In genomic region chr8:110809831-110810230, GRCm38 (mm10) we compare ENCODE assay signal across 11 mouse cellular contexts. TPM values are rescaled to one million over a fixed set of nuclear protein-coding genes. Genes with fewer than 3 reads are reported as not detected.
DNase-seq lines count a peak whose midpoint lies in the region; ATAC-seq and TF ChIP-seq lines count a peak whose summit lies in the region.
"Had no signal": no experiment of that assay in that cellular context is flagged by ENCODE, and none has a peak within 500 bp of the region (broad histone marks: within the 10 kb centered on the region; RNA-seq: fewer than 3 reads in every experiment).

No protein-coding gene starts in this region.

- no peak overlapping the region for H3K4me2 ChIP-seq in embryonic facial prominence, embryonic 14.5 days (ENCODE audit: low read depth, low read length)
- no peak overlapping the region for H3K4me2 ChIP-seq in embryonic facial prominence, embryonic 15.5 days (replicated peaks)
- H3K4me2 ChIP-seq: embryonic facial prominence, embryonic 12.5 days; liver, embryonic 15.5 days had no signal

- peak; percentile 36 for DNase-seq in embryonic facial prominence, embryonic 14.5 days (ENCODE audit: low spot score)
- DNase-seq in embryonic facial prominence, embryonic 10.5 days (ENCODE audit: low spot score), result no peak
- no peak for DNase-seq in layer of hippocampus, adult 2 months (ENCODE audit: low spot score in 2 of 2)
- no peak for DNase-seq in layer of hippocampus, postnatal 25 days (ENCODE audit: extremely low spot score in 1 of 2, low spot score in 1 of 2)
- DNase-seq in lung, postnatal 25 days (ENCODE audit: low spot score), result peak; percentile 65
- DNase-seq in cerebellum, adult 9-11 months, result no peak
- no peak for DNase-seq in spleen, adult 12 weeks (ENCODE audit: low spot score)

- no peaks in the 10 kb centered on the region for H3K27me3 ChIP-seq in embryonic facial prominence, embryonic 14.5 days (replicated peaks; ENCODE audit: control insufficient read depth, insufficient read depth, low read length)
- no peaks in the 10 kb centered on the region for H3K27me3 ChIP-seq in embryonic facial prominence, embryonic 10.5 days (replicated peaks; ENCODE audit: low read depth, poor library complexity, severe bottlenecking)
- H3K27me3 ChIP-seq in embryonic facial prominence, embryonic 15.5 days, result no peaks in the 10 kb centered on the region
- H3K27me3 ChIP-seq: embryonic facial prominence, embryonic 12.5 days; liver, embryonic 15.5 days had no signal

- H3K9me3 ChIP-seq in embryonic facial prominence, embryonic 14.5 days (ENCODE audit: control insufficient read depth, low read length), result no peaks in the 10 kb centered on the region
- no peaks in the 10 kb centered on the region for H3K9me3 ChIP-seq in embryonic facial prominence, embryonic 10.5 days
- H3K9me3 ChIP-seq in embryonic facial prominence, embryonic 15.5 days (replicated peaks), result no peaks in the 10 kb centered on the region
- H3K9me3 ChIP-seq: embryonic facial prominence, embryonic 12.5 days; liver, embryonic 15.5 days had no signal

- TF ChIP-seq CTCF in layer of hippocampus, adult 2 months (conservative IDR thresholded peaks at IDR 0.05), result no peak

- no peak overlapping the region for H3K4me3 ChIP-seq in embryonic facial prominence, embryonic 14.5 days (ENCODE audit: low read depth, low read length)
- H3K4me3 ChIP-seq in embryonic facial prominence, embryonic 10.5 days, result no peak overlapping the region
- no peak overlapping the region for H3K4me3 ChIP-seq in layer of hippocampus, adult 2 months
- no peak overlapping the region for H3K4me3 ChIP-seq in embryonic facial prominence, embryonic 15.5 days (replicated peaks)
- H3K4me3 ChIP-seq: embryonic facial prominence, embryonic 12.5 days; left cerebral cortex, adult 2 months; liver, embryonic 15.5 days had no signal

- peaks cover 8% of the 10 kb centered on the region; the same call in 1 of the 2 replicates for H3K4me1 ChIP-seq in embryonic facial prominence, embryonic 14.5 days (ENCODE audit: control insufficient read depth, insufficient read depth, low read length)
- H3K4me1 ChIP-seq in embryonic facial prominence, embryonic 10.5 days, result peaks cover 11% of the 10 kb centered on the region
- peaks cover 31% of the 10 kb centered on the region for H3K4me1 ChIP-seq in embryonic facial prominence, embryonic 15.5 days
- H3K4me1 ChIP-seq: liver, embryonic 15.5 days had no signal

- H3K27ac ChIP-seq in embryonic facial prominence, embryonic 14.5 days (replicated peaks; ENCODE audit: low read depth, low read length), result peak overlapping the region; percentile 64; the same call in 1 of the 2 replicates
- no peak overlapping the region for H3K27ac ChIP-seq in embryonic facial prominence, embryonic 10.5 days (replicated peaks)
- H3K27ac ChIP-seq in layer of hippocampus, adult 2 months, result peak overlapping the region; percentile 60; the same call in 1 of the 2 replicates
- peak overlapping the region; percentile 78; the same call in 1 of the 2 replicates for H3K27ac ChIP-seq in embryonic facial prominence, embryonic 15.5 days (replicated peaks)
- H3K27ac ChIP-seq: liver, embryonic 15.5 days had no signal

- 51% methylated on average over 2 of the region's 2 CpGs for WGBS in embryonic facial prominence, embryonic 14.5 days
- 71% methylated on average over 2 of the region's 2 CpGs for WGBS in embryonic facial prominence, embryonic 10.5 days
- 52% methylated on average over 2 of the region's 2 CpGs for WGBS in embryonic facial prominence, embryonic 15.5 days

- no peak overlapping the region for H3K9ac ChIP-seq in embryonic facial prominence, embryonic 14.5 days (ENCODE audit: low read depth, low read length)
- no peak overlapping the region for H3K9ac ChIP-seq in embryonic facial prominence, embryonic 15.5 days
- H3K9ac ChIP-seq: embryonic facial prominence, embryonic 12.5 days; liver, embryonic 15.5 days had no signal

- ATAC-seq in embryonic facial prominence, embryonic 14.5 days (ENCODE audit: low read depth), result no peak
- ATAC-seq in embryonic facial prominence, embryonic 15.5 days (ENCODE audit: insufficient number of reproducible peaks, low FRiP score, low TSS enrichment, low read depth), result no peak

- peaks cover 59% of the 10 kb centered on the region for H3K36me3 ChIP-seq in embryonic facial prominence, embryonic 14.5 days (ENCODE audit: control insufficient read depth, insufficient read depth, low read length)
- peaks cover 65% of the 10 kb centered on the region for H3K36me3 ChIP-seq in embryonic facial prominence, embryonic 10.5 days (replicated peaks)
- peaks cover 57% of the 10 kb centered on the region for H3K36me3 ChIP-seq in embryonic facial prominence, embryonic 15.5 days

RNA-seq across cellular contexts. Expression of gene Il34, which starts 4.1 kb away (rescaled TPM):
- polyA plus RNA-seq in embryonic facial prominence, embryonic 14.5 days (2014; fragmentation: Nextera tagmentation; extraction: Ambion mirVana), result 1.4 and 1.7 TPM in 2 replicates
- polyA plus RNA-seq in embryonic facial prominence, embryonic 10.5 days (2016; fragmentation: Nextera tagmentation; extraction: Ambion mirVana), result 0.24 TPM in 1 of 2 replicates, not detected in the other
- total RNA-seq in layer of hippocampus, adult 2 months (2021), result 10 to 100 TPM; 64.7 to 71.5 TPM
- total RNA-seq in layer of hippocampus, postnatal 25 days (2021), result 10 to 100 TPM; 77.1 to 79.3 TPM
- 4.9 and 5.3 TPM in 2 replicates for polyA plus RNA-seq in embryonic facial prominence, embryonic 15.5 days (2015; fragmentation: Nextera tagmentation; extraction: Ambion mirVana)

RNA-seq across cellular contexts. Expression of gene Cog4, which starts 36.6 kb away (rescaled TPM):
- polyA plus RNA-seq in embryonic facial prominence, embryonic 14.5 days (2014; fragmentation: Nextera tagmentation; extraction: Ambion mirVana), result 69.8 and 77.9 TPM in 2 replicates
- polyA plus RNA-seq in embryonic facial prominence, embryonic 10.5 days (2016; fragmentation: Nextera tagmentation; extraction: Ambion mirVana), result 77.2 and 83.5 TPM in 2 replicates
- total RNA-seq in layer of hippocampus, adult 2 months (2021), result 10 to 100 TPM; 61.4 to 64.0 TPM
- total RNA-seq in layer of hippocampus, postnatal 25 days (2021), result 10 to 100 TPM; 61.1 to 64.0 TPM
- polyA plus RNA-seq in embryonic facial prominence, embryonic 15.5 days (2015; fragmentation: Nextera tagmentation; extraction: Ambion mirVana), result 76.1 and 79.9 TPM in 2 replicates

RNA-seq across cellular contexts. Expression of gene Sf3b3, which starts 36.8 kb away (rescaled TPM):
- 127 and 139 TPM in 2 replicates for polyA plus RNA-seq in embryonic facial prominence, embryonic 14.5 days (2014; fragmentation: Nextera tagmentation; extraction: Ambion mirVana)
- polyA plus RNA-seq in embryonic facial prominence, embryonic 10.5 days (2016; fragmentation: Nextera tagmentation; extraction: Ambion mirVana), result 230 and 242 TPM in 2 replicates
- 10 to 100 TPM; 71.1 to 74.7 TPM for total RNA-seq in layer of hippocampus, adult 2 months (2021)
- total RNA-seq in layer of hippocampus, postnatal 25 days (2021), result 10 to 100 TPM; 68.1 to 68.6 TPM
- polyA plus RNA-seq in embryonic facial prominence, embryonic 15.5 days (2015; fragmentation: Nextera tagmentation; extraction: Ambion mirVana), result 128 and 130 TPM in 2 replicates

Comparison
In these comparisons a context has a peak if more than half of its experiments do, and no peak if none do; other contexts are left out.
1. DNase-seq: peak in embryonic facial prominence, embryonic 14.5 days (single experiment) and lung, postnatal 25 days (single experiment); none in embryonic facial prominence, embryonic 10.5 days (single experiment), layer of hippocampus, adult 2 months (0 of 2), layer of hippocampus, postnatal 25 days (0 of 2), cerebellum, adult 9-11 months (single experiment) and spleen, adult 12 weeks (single experiment).